Mouse (Mus musculus): Measurements from ENCODE around the gene Zfp65.
"Not testable (repeated sequence)": the region's sequence is repeated elsewhere in the genome, so short reads cannot be mapped to it uniquely, and the experiment has no call there.

Gene Zfp65

GRCm38 (mm10) chr13:67728641-67729318, at the start of gene Zfp65:
Gene Zfp65 (minus strand): TSS chr13:67729173.
- peak; percentile 69 to 75 for DNase-seq (ENCODE audit: low spot score in 2 of 2)

- no peak for DNase-seq (ENCODE audit: low spot score in 2 of 2)
Measured at GRCm38 (mm10) chr13:67763031-67763768, 34.2 kb upstream of the Zfp65 start.

GRCm38 (mm10) chr13:67759966-67760365, 31.0 kb upstream of the Zfp65 start:
- no peak for DNase-seq (ENCODE audit: low spot score in 2 of 2)

GRCm38 (mm10) chr13:67755761-67756160, 26.8 kb upstream of the Zfp65 start:
- no peak for DNase-seq (ENCODE audit: low spot score in 2 of 2)

- DNase-seq (ENCODE audit: low spot score in 2 of 2), result peak; percentile 43 to 61
Measured at GRCm38 (mm10) chr13:67754333-67755306, 25.6 kb upstream of the Zfp65 start, which contains the start of gene Zfp85. Gene Zfp85 (minus strand): TSS chr13:67755228.

GRCm38 (mm10) chr13:67743896-67744295, 14.9 kb upstream of the Zfp65 start:
- DNase-seq (ENCODE audit: low spot score in 2 of 2), result no peak

GRCm38 (mm10) chr13:67742941-67743340, 14.0 kb upstream of the Zfp65 start:
- DNase-seq (ENCODE audit: low spot score in 2 of 2), result no peak

- DNase-seq (ENCODE audit: low spot score in 2 of 2), result not testable (repeated sequence)
Measured at GRCm38 (mm10) chr13:67734391-67734790, 5.4 kb upstream of the Zfp65 start.

GRCm38 (mm10) chr13:67729441-67729840, 468 bp upstream of the Zfp65 start:
- DNase-seq (ENCODE audit: low spot score in 2 of 2), result peak; percentile 48 to 55

GRCm38 (mm10) chr13:67728106-67728505, 867 bp downstream of the Zfp65 start:
- DNase-seq (ENCODE audit: low spot score in 2 of 2), result no peak

GRCm38 (mm10) chr13:67725331-67725730, 3.6 kb downstream of the Zfp65 start:
- peak in 1 of 2 experiments; percentile 12 for DNase-seq (ENCODE audit: low spot score in 2 of 2)

- peak; percentile 95 to 97 for DNase-seq (ENCODE audit: low spot score in 2 of 2)
Measured at GRCm38 (mm10) chr13:67723848-67724479, 5.0 kb downstream of the Zfp65 start.

- DNase-seq (ENCODE audit: low spot score in 2 of 2), result no peak
Measured at GRCm38 (mm10) chr13:67686971-67687370, 42.0 kb downstream of the Zfp65 start, which contains the start of gene Zfp738. Gene Zfp738 (minus strand): TSS chr13:67687071.

- peak; percentile 2 for DNase-seq (ENCODE audit: low spot score in 2 of 2)
Measured at GRCm38 (mm10) chr13:67683841-67684240, 45.1 kb downstream of the Zfp65 start.

- peak; percentile 89 to 95 for DNase-seq (ENCODE audit: low spot score in 2 of 2)
Measured at GRCm38 (mm10) chr13:67682959-67683735, 45.8 kb downstream of the Zfp65 start.

GRCm38 (mm10) chr13:67674902-67675301, 54.1 kb downstream of the Zfp65 start:
- DNase-seq (ENCODE audit: low spot score in 2 of 2), result no peak
